Mouse (Mus musculus) central nervous system, embryonic 11.5 days (tissue): ENCODE results near the gene Pilra. TPM values are rescaled to one million over a fixed set of nuclear protein-coding genes. Genes with fewer than 3 reads are reported as not detected.

Experiments
- polyA plus RNA-seq: library from polyadenylated mRNA; depleted of rRNA; stranded (reverse); fragments of >200 nt; gene quantifications from 2 replicates; pipeline ENCODE4 v1.2.3, GENCODE M21; 2012; rRNA removed

Gene Pilra
- 0.27 and 0.35 TPM in 2 replicates for polyA plus RNA-seq

GRCm38 (mm10) chr5:137835966-137836520 is at the start of gene Pilra:
Gene Pilra, minus strand, starts transcription at chr5:137836281.

GRCm38 (mm10) chr5:137871644-137872380 is 35.7 kb upstream of the Pilra start, which contains the start of gene Pilrb2:
Gene Pilrb2, minus strand, starts transcription at chr5:137871815.

GRCm38 (mm10) chr5:137857960-137858710 is 22.1 kb upstream of the Pilra start, which contains the start of gene Pilrb1:
Gene Pilrb1, minus strand, starts transcription at chr5:137858106.

GRCm38 (mm10) chr5:137787151-137787928 is 48.7 kb downstream of the Pilra start, which contains the start of the genes Mepce and Zcwpw1:
Gene Mepce, minus strand, starts transcription at chr5:137787655.
Gene Zcwpw1, plus strand, starts transcription at chr5:137787798.

GRCm38 (mm10) chr5:137778635-137779034 is 57.4 kb downstream of the Pilra start, which contains the start of gene Ppp1r35:
Gene Ppp1r35, plus strand, starts transcription at chr5:137778849.

Other genes with a start within 250 kb of the Pilra start
- 31.8 and 36.3 TPM in 2 replicates for gene Mospd3, start 235.2 kb downstream of the Pilra start, polyA plus RNA-seq
- gene Pcolce, start 222.5 kb downstream of the Pilra start, polyA plus RNA-seq, result 56.3 and 103 TPM in 2 replicates
- gene Fbxo24, start 207.3 kb downstream of the Pilra start, polyA plus RNA-seq, result 0.35 and 0.37 TPM in 2 replicates
- 24.1 and 30.8 TPM in 2 replicates for gene Lrch4, start 207.2 kb downstream of the Pilra start, polyA plus RNA-seq
- 16.3 and 21.2 TPM in 2 replicates for gene Gm20605, start 207.1 kb downstream of the Pilra start, polyA plus RNA-seq
- 29.4 and 31.0 TPM in 2 replicates for gene Sap25, start 194.9 kb downstream of the Pilra start, polyA plus RNA-seq
- gene Irs3, start 190.6 kb downstream of the Pilra start, polyA plus RNA-seq, result 0.11 and 0.15 TPM in 2 replicates
- 17.6 and 35.0 TPM in 2 replicates for gene Agfg2, start 151.6 kb downstream of the Pilra start, polyA plus RNA-seq
- gene Nyap1, start 94.7 kb downstream of the Pilra start, polyA plus RNA-seq, result 40.0 and 67.1 TPM in 2 replicates
- gene Tsc22d4, start 90.6 kb downstream of the Pilra start, polyA plus RNA-seq, result 35.3 and 42.8 TPM in 2 replicates
- 45.8 and 159 TPM in 2 replicates for gene Ppp1r35, start 57.4 kb downstream of the Pilra start, polyA plus RNA-seq
- gene Mepce, start 48.6 kb downstream of the Pilra start, polyA plus RNA-seq, result 35.3 and 36.9 TPM in 2 replicates
- gene Zcwpw1, start 48.5 kb downstream of the Pilra start, polyA plus RNA-seq, result 18.1 and 26.0 TPM in 2 replicates
- 0.02 and 0.12 TPM in 2 replicates for gene Pilrb1, start 21.8 kb upstream of the Pilra start, polyA plus RNA-seq
- 0.09 and 0.24 TPM in 2 replicates for gene Pilrb2, start 35.5 kb upstream of the Pilra start, polyA plus RNA-seq
- gene Cyp3a13, start 85.3 kb upstream of the Pilra start, polyA plus RNA-seq, result 0.02 and 0.08 TPM in 2 replicates
- gene Gjc3, start 126.8 kb upstream of the Pilra start, polyA plus RNA-seq, result 0.10 and 0.37 TPM in 2 replicates
- not detected in 2 replicates for gene Azgp1, start 145.2 kb upstream of the Pilra start, polyA plus RNA-seq
- not detected in 2 replicates for gene Smok3a, start 185.0 kb upstream of the Pilra start, polyA plus RNA-seq
- gene Smok3b, start 185.1 kb upstream of the Pilra start, polyA plus RNA-seq, result not detected in 2 replicates
- not detected in 2 replicates for gene Smok3c, start 216.9 kb upstream of the Pilra start, polyA plus RNA-seq
- 16.0 and 21.4 TPM in 2 replicates for gene Zkscan1, start 248.8 kb upstream of the Pilra start, polyA plus RNA-seq